Mouse (Mus musculus) cerebellum, postnatal 14 days (tissue): Measurements from ENCODE around the gene Ctnnd2.
A peak's percentile ranks its signal among the peaks of the same experiment; 100 is the strongest.

Experiments
- DNase-seq, 2 experiments: peaks; one replicate each; pipeline ENCODE4 v3.0.0; 2021; ENCODE audit warnings: mixed read lengths in 2 of 2

Ctnnd2 gene

GRCm38 (mm10) chr15:30655433-30655832, 483.0 kb downstream of the Ctnnd2 start:
- no peak for DNase-seq

- no peak for DNase-seq
Observed at GRCm38 (mm10) chr15:30657588-30657987, 485.2 kb downstream of the Ctnnd2 start.

- DNase-seq: no peak
Observed at GRCm38 (mm10) chr15:30660539-30661149, 488.3 kb downstream of the Ctnnd2 start.

- DNase-seq: peak; percentile 28 to 44
Observed at GRCm38 (mm10) chr15:30661689-30662422, 489.5 kb downstream of the Ctnnd2 start.

GRCm38 (mm10) chr15:30667819-30668587, 495.6 kb downstream of the Ctnnd2 start:
- DNase-seq: no peak

GRCm38 (mm10) chr15:30681939-30682338, 509.5 kb downstream of the Ctnnd2 start:
- no peak for DNase-seq

- DNase-seq: no peak
Observed at GRCm38 (mm10) chr15:30682360-30683119, 510.1 kb downstream of the Ctnnd2 start.

- peak in 1 of 2 experiments; percentile 31 for DNase-seq
Observed at GRCm38 (mm10) chr15:30686206-30687101, 514.1 kb downstream of the Ctnnd2 start.

- peak in 1 of 2 experiments; percentile 9 for DNase-seq
Observed at GRCm38 (mm10) chr15:30693754-30694205, 521.4 kb downstream of the Ctnnd2 start.

- DNase-seq: no peak
Observed at GRCm38 (mm10) chr15:30694286-30694685, 521.9 kb downstream of the Ctnnd2 start.

GRCm38 (mm10) chr15:30695859-30696258, 523.5 kb downstream of the Ctnnd2 start:
- no peak for DNase-seq

- peak; percentile 57 to 63 for DNase-seq
Observed at GRCm38 (mm10) chr15:30697356-30697755, 525.0 kb downstream of the Ctnnd2 start.

GRCm38 (mm10) chr15:30700762-30701161, 528.4 kb downstream of the Ctnnd2 start:
- peak; percentile 17 to 20 for DNase-seq

- DNase-seq: no peak
Observed at GRCm38 (mm10) chr15:30701592-30701991, 529.2 kb downstream of the Ctnnd2 start.

GRCm38 (mm10) chr15:30709026-30709753, 536.8 kb downstream of the Ctnnd2 start:
- DNase-seq: peak in 1 of 2 experiments; percentile 25

GRCm38 (mm10) chr15:30709754-30710105, 537.3 kb downstream of the Ctnnd2 start:
- DNase-seq: no peak

- no peak for DNase-seq
Observed at GRCm38 (mm10) chr15:30714823-30715222, 542.4 kb downstream of the Ctnnd2 start.

- peak in 1 of 2 experiments; percentile 43 for DNase-seq
Observed at GRCm38 (mm10) chr15:30718811-30719210, 546.4 kb downstream of the Ctnnd2 start.

- DNase-seq: no peak
Observed at GRCm38 (mm10) chr15:30719226-30719625, 546.8 kb downstream of the Ctnnd2 start.

- no peak for DNase-seq
Observed at GRCm38 (mm10) chr15:30721098-30721497, 548.7 kb downstream of the Ctnnd2 start.

GRCm38 (mm10) chr15:30726066-30726465, 553.7 kb downstream of the Ctnnd2 start:
- no peak for DNase-seq
